Mouse (Mus musculus): ENCODE results near the gene Rundc3a. TPM values are rescaled to one million over a fixed set of nuclear protein-coding genes. Genes with fewer than 3 reads are reported as not detected.

The Rundc3a gene
- polyA plus RNA-seq, 1 experiment from 2014 or later: 151 TPM

DNA sequence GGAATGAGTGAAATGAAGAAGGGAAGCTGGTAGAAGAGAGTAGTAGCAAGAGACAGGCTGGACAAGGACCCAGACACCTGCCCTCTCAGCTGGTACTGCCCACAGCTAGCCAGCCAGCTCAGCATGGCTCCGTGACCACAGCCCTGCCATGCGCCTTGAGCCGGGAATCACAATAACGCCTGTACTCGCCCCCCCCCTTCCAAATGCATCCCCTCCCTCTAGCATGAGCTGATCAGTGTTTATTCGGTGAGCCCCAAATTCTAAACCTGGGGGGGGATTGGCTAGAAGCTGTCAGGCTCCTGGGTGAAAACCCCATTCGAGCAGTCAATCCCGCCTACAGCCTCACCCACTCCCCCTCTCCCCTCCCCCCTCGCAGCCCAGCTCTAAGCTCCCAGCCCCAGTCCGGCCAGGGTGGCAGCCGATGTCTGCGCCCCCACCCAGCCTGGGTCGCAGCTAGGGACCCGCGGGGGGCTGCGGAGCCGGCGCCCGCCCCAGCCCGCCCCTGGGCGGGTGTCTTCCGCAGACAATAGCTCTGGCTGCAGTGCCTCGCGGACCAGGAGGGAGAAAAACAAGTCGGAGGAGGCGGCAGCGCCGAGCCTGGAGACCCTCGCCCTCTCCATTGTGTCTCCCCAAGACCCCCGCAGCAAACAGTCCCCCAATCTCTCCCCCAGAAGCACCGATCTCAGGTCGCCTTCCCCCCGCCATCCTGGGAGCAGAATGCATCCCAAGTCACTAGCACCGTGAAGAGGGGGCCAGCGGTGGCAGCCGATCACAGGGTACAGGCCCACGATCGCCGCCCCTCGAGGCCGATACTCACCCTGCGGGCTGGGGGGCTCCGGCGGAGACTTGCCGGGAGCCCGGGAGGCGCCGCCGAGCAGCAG is 53.6 kb downstream of the Rundc3a start:
- Histone ChIP-seq H3K9ac (ENCODE audit: low read depth, low read length) (peak overlapping the region; percentile 100), H3K4me1 (ENCODE audit: control insufficient read depth, insufficient read depth, low read length) (peaks cover 30% of the 10 kb centered on the region), H3K27ac (ENCODE audit: low read length) (peak overlapping the region; percentile 99), H3K36me3 (ENCODE audit: control insufficient read depth, insufficient read depth, low read length) (peaks cover 10% of the 10 kb centered on the region), H3K27me3 (ENCODE audit: control insufficient read depth, insufficient read depth, low read depth, low read length) (no peaks in the 10 kb centered on the region), H3K4me3 (ENCODE audit: low read depth, low read length) (peak overlapping the region; percentile 87), H3K9me3 (replicated peaks; ENCODE audit: control insufficient read depth, low read length, poor library complexity, severe bottlenecking) (no peaks in the 10 kb centered on the region), H3K4me2 (ENCODE audit: low read length) (peak overlapping the region; percentile 82)
- under 1% methylated on average over 45 of the region's 49 CpGs for WGBS
- ATAC-seq: peak; percentile 55

DNA sequence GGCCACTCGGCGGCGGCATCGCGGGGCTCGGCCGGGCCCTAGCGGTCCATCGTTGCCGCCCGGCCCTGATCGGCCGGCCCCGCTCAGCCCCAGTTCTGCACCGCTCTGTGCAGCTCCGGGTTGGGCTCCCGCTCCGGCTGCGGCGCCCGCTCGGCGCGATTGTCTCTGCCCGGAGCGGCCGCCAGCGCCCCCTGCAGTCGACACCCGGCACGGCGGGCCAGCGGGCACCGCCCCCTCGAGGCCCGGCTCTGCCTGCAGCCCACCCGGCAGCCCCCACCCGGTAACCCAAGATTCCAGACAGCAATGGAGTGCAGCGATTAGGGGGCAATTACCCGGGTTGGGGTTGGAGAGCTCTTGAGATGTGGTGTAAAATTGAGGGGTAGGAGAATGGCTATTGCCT is 54.3 kb downstream of the Rundc3a start, which contains the start of gene Fam171a2:
Fam171a2 (minus strand) TSS at position 186 of the 400 bp plus-strand sequence.
- peak; percentile 70 for ATAC-seq
- Histone ChIP-seq H3K36me3 (ENCODE audit: control insufficient read depth, insufficient read depth, low read length) (0 out of 2 replicates have a peak, but pooled peaks cover 4% of the 10 kb centered on the region), H3K9ac (ENCODE audit: low read depth, low read length) (peak within 1 kb of the TSS; percentile 100), H3K27me3 (ENCODE audit: control insufficient read depth, insufficient read depth, low read depth, low read length) (no peaks in the 10 kb centered on the region), H3K4me3 (ENCODE audit: low read depth, low read length) (peak within 1 kb of the TSS; percentile 87), H3K4me2 (ENCODE audit: low read length) (peak within 1 kb of the TSS; percentile 82), H3K27ac (ENCODE audit: low read length) (peak within 1 kb of the TSS; percentile 99), H3K9me3 (replicated peaks; ENCODE audit: control insufficient read depth, low read length, poor library complexity, severe bottlenecking) (no peaks in the 10 kb centered on the region), H3K4me1 (ENCODE audit: control insufficient read depth, insufficient read depth, low read length) (peaks cover 30% of the 10 kb centered on the region)
- under 1% methylated on average over 26 of the region's 40 CpGs for WGBS

DNA sequence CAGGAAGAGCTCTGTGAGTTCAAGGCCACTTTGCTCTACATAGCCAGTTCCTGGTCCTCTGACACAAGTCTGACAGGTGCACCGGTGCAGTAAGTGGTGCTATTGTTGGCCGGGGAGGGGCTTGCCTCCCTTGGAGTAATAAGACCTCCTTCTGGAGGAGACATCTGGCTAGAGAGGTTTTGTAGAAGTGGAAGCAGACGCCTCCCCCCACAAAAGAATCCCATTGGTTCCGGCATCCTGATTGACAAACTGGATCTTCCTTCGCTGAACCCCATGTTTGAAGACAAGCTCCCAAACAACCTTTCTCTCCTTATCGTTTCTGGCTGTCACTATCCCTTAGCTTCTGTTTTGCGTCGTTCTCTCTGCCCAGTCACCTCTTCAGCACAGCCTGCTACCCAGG is 55.1 kb downstream of the Rundc3a start:
- Histone ChIP-seq H3K27ac (ENCODE audit: low read length) (no peak overlapping the region), H3K9ac (ENCODE audit: low read depth, low read length) (no peak overlapping the region), H3K9me3 (replicated peaks; ENCODE audit: control insufficient read depth, low read length, poor library complexity, severe bottlenecking) (no peaks in the 10 kb centered on the region), H3K4me2 (ENCODE audit: low read length) (peak overlapping the region; percentile 82), H3K4me3 (ENCODE audit: low read depth, low read length) (no peak overlapping the region), H3K36me3 (ENCODE audit: control insufficient read depth, insufficient read depth, low read length) (no peaks in the 10 kb centered on the region), H3K4me1 (ENCODE audit: control insufficient read depth, insufficient read depth, low read length) (peaks cover 30% of the 10 kb centered on the region), H3K27me3 (ENCODE audit: control insufficient read depth, insufficient read depth, low read depth, low read length) (no peaks in the 10 kb centered on the region; the same call in 1 of the 2 replicates)
- no peak for ATAC-seq
- WGBS: 9% methylated on average over 8 of the region's 8 CpGs

DNA sequence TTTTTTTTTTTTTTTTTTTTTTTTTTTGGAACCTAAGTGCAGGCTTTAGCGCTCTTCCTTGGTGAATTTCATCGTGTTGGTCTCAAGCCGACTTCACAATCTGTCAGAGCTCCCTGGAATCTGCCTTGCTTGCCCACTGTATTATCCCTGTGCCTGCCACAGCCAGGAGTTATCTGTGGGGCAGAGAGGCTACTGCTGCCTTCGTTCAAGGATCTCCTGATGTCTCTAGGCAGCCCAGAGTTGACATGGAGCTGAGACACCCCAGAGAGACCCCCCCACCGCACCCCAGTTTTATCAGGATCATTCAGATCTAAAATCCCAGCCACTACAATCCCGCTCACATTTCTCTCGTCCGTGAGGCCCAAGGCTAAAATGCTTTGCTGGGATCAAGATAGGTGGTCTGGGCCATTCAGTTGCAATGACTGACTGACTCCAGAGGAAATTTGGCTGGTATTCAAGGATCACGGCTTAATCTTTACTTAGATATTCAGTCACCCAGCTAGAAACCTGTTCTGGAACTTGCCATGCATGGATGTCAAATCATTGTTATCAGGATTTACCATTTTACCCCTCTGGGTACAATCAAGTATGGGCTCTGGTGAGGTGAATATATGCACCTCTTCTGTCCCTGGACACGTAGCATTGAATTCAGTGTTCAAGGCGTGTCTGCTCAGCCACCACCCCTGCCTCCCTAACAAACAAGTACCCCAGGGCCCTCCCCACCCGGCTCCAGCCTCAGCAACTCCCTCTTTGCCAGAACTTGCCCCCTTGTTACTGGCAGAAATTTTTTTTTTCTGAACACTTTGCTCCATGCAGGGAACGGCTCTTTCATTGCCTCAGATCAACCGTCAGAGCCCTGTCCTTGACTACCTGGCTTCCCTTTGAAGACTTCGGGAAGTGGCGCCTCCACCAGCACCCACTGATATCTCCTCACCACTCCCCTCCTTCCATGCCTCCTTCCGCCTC is 56.1 kb downstream of the Rundc3a start:
- peaks cover 25% of the 10 kb centered on the region for H3K4me1 ChIP-seq (ENCODE audit: control insufficient read depth, insufficient read depth, low read length)
- no peaks in the 10 kb centered on the region; the same call in 1 of the 2 replicates for H3K27me3 ChIP-seq (ENCODE audit: control insufficient read depth, insufficient read depth, low read depth, low read length)
- no peak overlapping the region for H3K27ac ChIP-seq (ENCODE audit: low read length)
- no peak for ATAC-seq
- H3K9ac ChIP-seq (ENCODE audit: low read depth, low read length): no peak overlapping the region
- no peaks in the 10 kb centered on the region for H3K9me3 ChIP-seq (replicated peaks; ENCODE audit: control insufficient read depth, low read length, poor library complexity, severe bottlenecking)
- H3K36me3 ChIP-seq (ENCODE audit: control insufficient read depth, insufficient read depth, low read length): no peaks in the 10 kb centered on the region
- no peak overlapping the region for H3K4me3 ChIP-seq (ENCODE audit: low read depth, low read length)
- no peak overlapping the region for H3K4me2 ChIP-seq (ENCODE audit: low read length)
- WGBS: 34% methylated on average over 17 of the region's 17 CpGs

Small RNA genes within 50 kb of the gene (microRNA-seq; reads per million reads assigned to microRNA genes)
- not detected for gene Mir6930

Other genes with a start within 250 kb of the Rundc3a start
- gene Nags, start 247.9 kb upstream of the Rundc3a start, polyA plus RNA-seq (2015; fragmentation: Nextera tagmentation; extraction: Ambion mirVana): 0.20 TPM in 1 of 2 replicates, not detected in the other
- gene Tmem101, start 237.0 kb upstream of the Rundc3a start, polyA plus RNA-seq (2015; fragmentation: Nextera tagmentation; extraction: Ambion mirVana): 45.8 and 46.5 TPM in 2 replicates
- gene Lsm12, start 208.1 kb upstream of the Rundc3a start, polyA plus RNA-seq (2015; fragmentation: Nextera tagmentation; extraction: Ambion mirVana): 87.8 and 95.3 TPM in 2 replicates
- 39.0 and 42.9 TPM in 2 replicates for gene G6pc3, start 203.8 kb upstream of the Rundc3a start, polyA plus RNA-seq (2015; fragmentation: Nextera tagmentation; extraction: Ambion mirVana)
- gene Hdac5, start 163.2 kb upstream of the Rundc3a start, polyA plus RNA-seq (2015; fragmentation: Nextera tagmentation; extraction: Ambion mirVana): 74.4 and 76.3 TPM in 2 replicates
- 1.6 and 1.8 TPM in 2 replicates for gene BC030867, start 144.5 kb upstream of the Rundc3a start, polyA plus RNA-seq (2015; fragmentation: Nextera tagmentation; extraction: Ambion mirVana)
- 0.07 and 0.10 TPM in 2 replicates for gene Asb16, start 124.7 kb upstream of the Rundc3a start, polyA plus RNA-seq (2015; fragmentation: Nextera tagmentation; extraction: Ambion mirVana)
- gene Tmub2, start 108.5 kb upstream of the Rundc3a start, polyA plus RNA-seq (2015; fragmentation: Nextera tagmentation; extraction: Ambion mirVana): 72.8 and 78.5 TPM in 2 replicates
- 28.3 and 28.9 TPM in 2 replicates for gene Atxn7l3, start 96.8 kb upstream of the Rundc3a start, polyA plus RNA-seq (2015; fragmentation: Nextera tagmentation; extraction: Ambion mirVana)
- 70.1 and 85.2 TPM in 2 replicates for gene Ubtf, start 73.7 kb upstream of the Rundc3a start, polyA plus RNA-seq (2015; fragmentation: Nextera tagmentation; extraction: Ambion mirVana)
- 2.3 and 3.5 TPM in 2 replicates for gene Slc4a1, start 27.2 kb upstream of the Rundc3a start, polyA plus RNA-seq (2015; fragmentation: Nextera tagmentation; extraction: Ambion mirVana)
- 144 and 150 TPM in 2 replicates for gene Slc25a39, start 14.5 kb downstream of the Rundc3a start, polyA plus RNA-seq (2015; fragmentation: Nextera tagmentation; extraction: Ambion mirVana)
- 65.2 and 75.8 TPM in 2 replicates for gene Grn, start 36.9 kb downstream of the Rundc3a start, polyA plus RNA-seq (2015; fragmentation: Nextera tagmentation; extraction: Ambion mirVana)
- 18.1 and 20.5 TPM in 2 replicates for gene Fam171a2, start 54.3 kb downstream of the Rundc3a start, polyA plus RNA-seq (2015; fragmentation: Nextera tagmentation; extraction: Ambion mirVana)
- gene Itga2b, start 76.7 kb downstream of the Rundc3a start, polyA plus RNA-seq (2015; fragmentation: Nextera tagmentation; extraction: Ambion mirVana): 8.3 and 11.6 TPM in 2 replicates
- 64.1 and 64.5 TPM in 2 replicates for gene Gpatch8, start 163.0 kb downstream of the Rundc3a start, polyA plus RNA-seq (2015; fragmentation: Nextera tagmentation; extraction: Ambion mirVana)
- gene Gm11627, start 186.1 kb downstream of the Rundc3a start, polyA plus RNA-seq (2015; fragmentation: Nextera tagmentation; extraction: Ambion mirVana): 1.6 and 2.4 TPM in 2 replicates
- gene Fzd2, start 211.0 kb downstream of the Rundc3a start, polyA plus RNA-seq (2015; fragmentation: Nextera tagmentation; extraction: Ambion mirVana): 3.9 and 4.4 TPM in 2 replicates

Measured in midbrain, embryonic 16.5 days (tissue).